Mouse (Mus musculus): ENCODE results near the gene Ttc5.
"Not testable (repeated sequence)": the region's sequence is repeated elsewhere in the genome, so short reads cannot be mapped to it uniquely, and the experiment has no call there.

Ttc5 gene

GRCm38 (mm10) chr14:50782166-50782565 lies 3.2 kb downstream of the Ttc5 start:
- in situ Hi-C loops (cut with MboI; ENCODE audit: low sequenced_read_pairs), result no loop called here

DNA sequence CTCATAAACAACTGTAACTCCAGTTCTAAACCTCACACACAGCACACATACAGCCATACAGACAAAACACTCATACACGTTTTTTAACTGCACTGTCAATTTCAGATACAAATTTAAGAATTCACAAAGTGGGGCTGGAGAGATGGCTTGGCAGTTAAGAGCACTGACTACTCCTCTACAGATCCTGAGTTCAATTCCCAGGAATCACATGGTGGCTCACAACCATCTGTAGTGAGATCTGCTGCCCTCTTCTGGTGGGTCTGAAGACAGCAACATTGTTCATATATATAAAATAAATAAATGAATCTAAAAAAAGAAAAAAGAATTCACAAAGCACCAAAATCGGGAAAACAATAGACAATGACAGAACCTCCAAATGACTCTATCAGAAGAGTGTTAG lies 14.0 kb downstream of the Ttc5 start:
- in situ Hi-C loops (cut with MboI; ENCODE audit: low sequenced_read_pairs), result no loop called here

DNA sequence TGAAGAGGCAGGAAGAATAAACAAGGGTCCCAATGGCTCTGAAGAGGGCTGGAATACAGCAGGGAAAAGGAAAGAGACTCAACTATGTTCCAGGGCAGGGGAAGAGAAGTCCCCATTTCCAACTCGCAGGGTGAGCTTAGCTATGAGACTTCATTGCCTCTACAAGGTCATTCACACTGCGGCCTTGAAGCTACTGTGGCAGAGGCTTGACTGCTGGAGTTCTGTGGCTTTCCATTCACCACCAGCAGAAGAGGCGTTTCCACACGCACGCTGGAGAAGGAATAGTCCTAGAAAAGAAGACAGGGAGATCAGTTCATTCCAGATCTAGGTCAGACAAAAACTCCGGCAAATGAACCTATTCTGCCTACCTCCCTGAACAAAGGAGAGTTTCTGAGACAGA lies 19.6 kb downstream of the Ttc5 start:
- in situ Hi-C loops (cut with MboI; ENCODE audit: low sequenced_read_pairs), result no loop called here

GRCm38 (mm10) chr14:50758416-50759085 lies 26.8 kb downstream of the Ttc5 start:
- in situ Hi-C loops (cut with MboI; ENCODE audit: low sequenced_read_pairs), result no loop called here

GRCm38 (mm10) chr14:50744994-50745393 lies 40.3 kb downstream of the Ttc5 start, which contains the start of gene Olfr749:
Gene Olfr749, minus strand, starts transcription at chr14:50745094.
- in situ Hi-C loops (cut with MboI; ENCODE audit: low sequenced_read_pairs), result no loop called here

DNA sequence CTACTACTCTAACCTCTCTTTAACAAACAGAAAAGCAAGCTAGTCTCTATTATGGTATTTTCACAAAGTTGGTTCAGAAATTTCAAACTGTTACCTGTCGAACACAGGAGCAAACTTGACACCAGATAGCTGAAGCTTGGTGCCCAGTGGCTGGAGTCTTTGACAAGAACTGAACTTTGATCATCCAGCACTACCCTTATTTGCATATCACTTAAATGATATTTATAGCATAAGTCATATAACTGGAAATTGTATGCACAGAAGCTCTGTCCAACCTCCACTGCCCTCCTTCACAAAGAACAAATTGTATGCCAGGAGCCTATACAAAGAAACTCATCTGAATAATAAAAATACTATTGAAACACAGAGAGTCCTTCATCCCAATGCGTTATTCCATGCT lies 43.7 kb downstream of the Ttc5 start:
- in situ Hi-C loops (cut with MboI; ENCODE audit: low sequenced_read_pairs), result no loop called here

GRCm38 (mm10) chr14:50740334-50740733 lies 45.0 kb downstream of the Ttc5 start:
- in situ Hi-C loops (cut with MboI; ENCODE audit: low sequenced_read_pairs), result no loop called here

GRCm38 (mm10) chr14:50722371-50722770 lies 62.9 kb downstream of the Ttc5 start:
- in situ Hi-C loops (cut with MboI; ENCODE audit: low sequenced_read_pairs), result not testable (repeated sequence)

- in situ Hi-C loops (cut with MboI; ENCODE audit: low sequenced_read_pairs), result not testable (repeated sequence)
These were observed 65.4 kb downstream of the Ttc5 start for GRCm38 (mm10) chr14:50719875-50720274.
